Mouse (Mus musculus) forebrain, embryonic 12.5 days (tissue): Measurements from ENCODE around the gene Gm4513. TPM values are rescaled to one million over a fixed set of nuclear protein-coding genes. Genes with fewer than 3 reads are reported as not detected.
"Not testable (repeated sequence)": the region's sequence is repeated elsewhere in the genome, so short reads cannot be mapped to it uniquely, and the experiment has no call there.

Experiments used
- ATAC-seq: fragments of 200-750 bp; cut with Nextera tagmentation; 2 replicates; pipeline ENCODE4 v1.8.0; 2017; ENCODE audit warnings: moderate TSS enrichment; ENCODE audit not compliant: low FRiP score
- H3K27ac ChIP-seq: fragments of 300-500 bp; sonication (generic); 2 replicates; pipeline ENCODE4 v1.5.1; 2016; ENCODE audit warnings: mild to moderate bottlenecking
- H3K27me3 ChIP-seq: fragments of 300-500 bp; sonication (generic); 2 replicates; pipeline ENCODE4 v1.6.1; 2016; ENCODE audit warnings: mild to moderate bottlenecking
- H3K36me3 ChIP-seq: fragments of 300-500 bp; sonication (generic); replicated peaks from 2 replicates; pipeline ENCODE4 v1.6.1; 2016; ENCODE audit warnings: mild to moderate bottlenecking
- H3K4me1 ChIP-seq: fragments of 300-500 bp; sonication (generic); 2 replicates; pipeline ENCODE4 v1.6.1; 2016
- H3K4me2 ChIP-seq: fragments of 300-500 bp; sonication (generic); 2 replicates; pipeline ENCODE4 v1.6.1; 2016; ENCODE audit warnings: mild to moderate bottlenecking, moderate library complexity
- H3K4me3 ChIP-seq: fragments of 300-500 bp; sonication (generic); replicated peaks from 2 replicates; pipeline ENCODE4 v1.5.1; 2016; ENCODE audit warnings: mild to moderate bottlenecking
- H3K9ac ChIP-seq: fragments of 300-500 bp; sonication (generic); 2 replicates; pipeline ENCODE4 v1.6.1; 2016; ENCODE audit warnings: mild to moderate bottlenecking
- H3K9me3 ChIP-seq: fragments of 300-500 bp; sonication (generic); 2 replicates; pipeline ENCODE4 v1.6.1; 2016
- WGBS: fragments of 180-500 bp; shearing (Covaris S2); methylation state at CpG from one replicate; pipeline ENCODE4 v1.1.7; 2016; 5-methylcytosine and 5-hydroxymethylcytosine counted together
- polyA plus RNA-seq: library from polyadenylated mRNA; unstranded; fragments of >200 nt; fragmentation: Nextera tagmentation; extraction: Ambion mirVana; gene quantifications from 2 replicates; pipeline ENCODE4 v1.2.1, GENCODE M21; 2016

Gene Gm4513
- not detected in 2 replicates for polyA plus RNA-seq

- not testable (repeated sequence) for H3K9me3 ChIP-seq, H3K4me2 ChIP-seq, ATAC-seq, H3K9ac ChIP-seq, H3K27me3 ChIP-seq, H3K27ac ChIP-seq, H3K36me3 ChIP-seq, H3K4me1 ChIP-seq, H3K4me3 ChIP-seq
- 77% methylated on average over 3 of the region's 5 CpGs for WGBS
Observed at GRCm38 (mm10) chr7:20598921-20599320, at the start of gene Gm4513. Gene Gm4513, minus strand, starts transcription at chr7:20599021.

GRCm38 (mm10) chr7:20576141-20576540 is 22.7 kb downstream of the Gm4513 start, which contains the start of gene Gm4141:
Gene Gm4141, minus strand, starts transcription at chr7:20576241.
- not testable (repeated sequence) for H3K4me3 ChIP-seq, H3K4me2 ChIP-seq, H3K9ac ChIP-seq, H3K27me3 ChIP-seq, H3K27ac ChIP-seq, H3K4me1 ChIP-seq, H3K36me3 ChIP-seq, ATAC-seq, H3K9me3 ChIP-seq
- WGBS: no CpG with 5 or more reads among the region's 3 CpGs

GRCm38 (mm10) chr7:20545657-20546056 is 53.2 kb downstream of the Gm4513 start, which contains the start of gene Gm5726:
Gene Gm5726, minus strand, starts transcription at chr7:20545757.
- not testable (repeated sequence) for H3K4me1 ChIP-seq, H3K4me2 ChIP-seq, ATAC-seq, H3K27ac ChIP-seq, H3K4me3 ChIP-seq, H3K27me3 ChIP-seq, H3K9me3 ChIP-seq, H3K9ac ChIP-seq, H3K36me3 ChIP-seq
- WGBS: no CpG with 5 or more reads among the region's 1 CpGs

Other genes with a start within 250 kb of the Gm4513 start
- not detected in 2 replicates for gene Gm5728, start 223.6 kb downstream of the Gm4513 start, polyA plus RNA-seq
- gene Vmn1r100, start 181.1 kb downstream of the Gm4513 start, polyA plus RNA-seq: not detected in 2 replicates
- not detected in 2 replicates for gene Vmn1r101, start 156.4 kb downstream of the Gm4513 start, polyA plus RNA-seq
- gene Gm10670, start 124.1 kb downstream of the Gm4513 start, polyA plus RNA-seq: not detected in 2 replicates
- not detected in 2 replicates for gene Vmn1r103, start 88.5 kb downstream of the Gm4513 start, polyA plus RNA-seq
- gene Vmn1r104, start 65.2 kb downstream of the Gm4513 start, polyA plus RNA-seq: not detected in 2 replicates
- gene Gm5726, start 53.3 kb downstream of the Gm4513 start, polyA plus RNA-seq: not detected in 2 replicates
- gene Gm4141, start 22.8 kb downstream of the Gm4513 start, polyA plus RNA-seq: not detected in 2 replicates
- gene Vmn1r107, start 69.9 kb upstream of the Gm4513 start, polyA plus RNA-seq: not detected in 2 replicates
- gene Vmn1r111, start 104.2 kb upstream of the Gm4513 start, polyA plus RNA-seq: not detected in 2 replicates
- gene Gm10668, start 131.6 kb upstream of the Gm4513 start, polyA plus RNA-seq: not detected in 2 replicates
- gene Vmn1r112, start 172.2 kb upstream of the Gm4513 start, polyA plus RNA-seq: not detected in 2 replicates
- gene Vmn1r113, start 188.3 kb upstream of the Gm4513 start, polyA plus RNA-seq: not detected in 2 replicates
- gene Vmn1r114, start 213.2 kb upstream of the Gm4513 start, polyA plus RNA-seq: not detected in 2 replicates
- gene Vmn1r115, start 246.0 kb upstream of the Gm4513 start, polyA plus RNA-seq: not detected in 2 replicates